Mouse (Mus musculus): ENCODE measurements around the gene Lgals2.
A peak's percentile ranks its signal among the peaks of the same experiment; 100 is the strongest.

The Lgals2 gene

DNA sequence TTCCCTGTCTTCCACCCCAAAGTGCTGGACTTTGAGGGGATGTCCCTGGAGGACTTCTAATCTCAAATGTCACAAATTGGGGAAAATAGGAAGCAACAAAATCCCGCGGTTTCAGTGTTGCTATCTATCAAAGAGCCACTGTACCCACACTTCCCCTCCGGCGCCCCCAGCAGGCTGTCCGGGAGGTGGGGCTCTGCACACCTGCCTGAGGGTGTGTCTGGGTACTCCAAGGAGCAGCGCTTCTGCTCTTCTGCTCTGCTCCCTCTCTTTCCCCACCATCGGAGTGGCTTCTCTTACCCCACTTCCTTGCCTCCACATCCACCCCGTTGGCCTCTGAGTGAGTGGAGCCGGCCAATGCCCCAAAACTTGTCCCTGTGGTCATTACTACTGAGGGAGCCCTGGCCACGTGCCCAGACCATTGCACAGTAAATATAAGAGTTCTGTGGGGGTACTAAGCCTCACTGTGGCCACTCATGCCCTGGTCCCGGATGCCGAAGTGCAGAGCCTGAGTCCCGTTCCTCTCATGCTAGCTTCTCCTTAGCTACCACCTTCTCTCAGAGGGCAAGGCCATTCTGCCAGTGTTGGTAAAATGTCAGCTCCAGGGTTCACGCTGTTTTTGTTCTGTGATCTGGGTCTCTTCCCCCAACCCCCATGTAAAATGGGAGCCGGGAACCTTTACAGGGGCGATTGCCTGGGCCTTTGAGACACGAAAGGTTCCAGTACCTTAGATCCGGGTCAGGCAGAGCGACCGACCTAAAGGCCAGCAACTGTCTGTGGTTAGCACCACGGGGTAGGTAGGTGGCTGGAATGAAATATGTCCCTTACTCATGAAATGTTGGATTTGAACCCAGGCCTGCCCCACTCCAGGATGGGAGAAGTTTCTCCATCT, 11.5 kb downstream of the Lgals2 start:
- peak; percentile 48 for DNase-seq (ENCODE audit: low read depth)

DNA sequence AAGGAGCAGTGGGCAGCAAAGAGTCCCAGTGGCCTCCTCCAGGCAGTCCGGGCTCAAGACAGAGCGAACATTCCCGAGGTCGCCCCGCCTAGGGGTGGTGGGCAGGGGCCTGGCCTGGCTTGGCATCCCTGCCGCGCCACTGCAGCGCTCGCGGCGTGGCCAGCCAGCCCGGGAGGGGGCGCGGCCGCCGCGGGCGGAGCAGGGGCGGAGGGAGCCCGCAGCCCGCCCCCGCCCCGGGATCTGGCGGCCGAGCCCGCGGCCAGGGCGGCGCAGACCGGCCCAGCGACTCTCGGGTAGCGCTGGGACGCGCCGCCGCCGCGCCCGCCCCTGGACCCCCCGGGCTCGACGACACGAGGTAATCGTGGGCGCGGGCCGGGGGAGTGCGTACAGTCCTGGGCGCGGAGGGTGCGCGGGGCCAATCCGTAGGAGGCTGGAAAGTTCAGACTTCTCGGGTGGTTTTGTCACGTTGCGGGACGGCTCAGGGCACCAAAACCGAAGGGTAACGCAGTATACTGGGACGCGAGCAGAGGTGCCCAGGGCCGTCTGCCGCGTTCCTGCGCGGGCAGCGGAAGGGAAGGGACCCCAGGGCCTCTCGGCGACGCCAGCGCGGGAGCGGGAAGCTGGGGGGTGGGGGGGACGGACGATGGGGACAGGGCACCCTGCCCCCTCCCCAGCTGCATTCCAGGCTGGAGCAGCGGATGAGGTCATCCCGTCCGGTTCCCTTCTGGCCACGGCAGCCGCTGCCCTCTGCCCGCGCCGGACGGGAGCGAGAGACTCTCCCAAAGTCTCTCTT, 12.8 kb downstream of the Lgals2 start, which contains the start of gene Cdc42ep1:
Gene Cdc42ep1 (plus strand): TSS at position 254 of the 793 bp plus-strand sequence.
- peak; percentile 86 for DNase-seq (ENCODE audit: low read depth)

DNA sequence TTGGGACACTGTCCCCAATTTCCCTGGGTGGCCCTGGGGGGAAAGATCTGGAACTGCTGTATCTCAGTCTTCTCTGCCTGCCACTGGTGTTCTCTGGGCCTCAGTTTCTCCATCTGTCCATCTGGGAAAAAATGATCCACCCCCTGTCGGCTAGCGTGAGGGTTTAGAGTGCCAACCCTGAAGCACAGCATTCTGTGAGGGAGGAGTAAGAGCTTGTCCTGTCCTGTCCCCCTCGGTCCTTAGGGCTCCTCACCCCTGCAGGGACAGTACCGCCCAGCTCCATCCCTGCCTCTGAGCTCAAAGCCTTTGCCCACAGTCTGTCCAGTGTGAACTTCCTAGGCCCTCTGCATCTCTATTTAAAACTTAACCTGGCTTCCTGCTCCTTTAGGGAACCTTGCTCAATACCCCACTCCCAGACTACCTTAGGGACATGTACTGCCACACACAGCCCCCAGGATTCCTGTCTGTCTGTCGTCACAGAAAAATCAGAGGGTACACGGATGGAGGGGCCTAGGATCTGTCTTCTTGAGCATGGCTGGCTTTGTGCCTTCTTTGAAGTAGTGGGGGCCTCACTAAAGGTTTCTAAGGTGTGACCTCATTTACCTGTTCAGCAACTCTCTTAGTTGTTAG, 14.1 kb downstream of the Lgals2 start:
- DNase-seq (ENCODE audit: low read depth): no peak

DNA sequence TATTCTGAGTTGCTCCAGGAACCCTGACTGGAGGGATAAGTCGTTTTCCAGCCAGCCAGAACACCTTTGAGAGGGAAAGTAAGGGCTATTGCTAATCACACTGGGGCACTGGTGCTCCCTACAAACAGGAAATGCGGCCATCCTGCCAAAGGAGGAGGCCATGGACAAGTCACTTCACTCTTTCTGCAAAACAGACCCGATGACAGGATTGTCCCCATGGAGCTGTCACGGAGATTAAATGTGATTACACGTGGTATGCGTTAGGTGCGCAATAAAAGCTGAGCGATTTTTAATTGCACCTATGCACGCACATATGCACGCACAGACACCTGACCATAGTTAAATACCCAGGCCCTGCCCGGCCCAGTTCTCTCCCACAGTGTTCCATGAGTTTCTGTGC, 14.6 kb downstream of the Lgals2 start:
- DNase-seq (ENCODE audit: low read depth): no peak

DNA sequence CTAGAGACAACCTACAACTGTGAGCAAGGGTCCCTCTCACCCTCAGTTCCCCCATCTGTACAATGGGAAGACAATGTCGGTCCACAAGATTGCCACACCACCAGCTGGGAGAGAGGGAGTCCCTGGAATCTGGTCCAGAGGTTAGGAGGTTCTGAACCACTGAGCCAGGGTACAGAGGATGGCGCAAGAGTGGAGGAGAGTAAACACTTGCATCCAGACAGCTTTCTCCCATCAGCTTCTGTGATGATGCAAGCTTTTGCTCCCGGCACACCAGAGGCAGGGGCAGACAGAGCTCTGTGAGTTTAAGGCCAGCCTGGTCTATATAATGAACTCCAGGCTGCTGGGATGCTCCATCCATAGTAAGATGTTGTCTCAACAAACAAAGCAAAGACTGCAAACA, 15.1 kb downstream of the Lgals2 start:
- peak; percentile 74 for DNase-seq (ENCODE audit: low read depth)

DNA sequence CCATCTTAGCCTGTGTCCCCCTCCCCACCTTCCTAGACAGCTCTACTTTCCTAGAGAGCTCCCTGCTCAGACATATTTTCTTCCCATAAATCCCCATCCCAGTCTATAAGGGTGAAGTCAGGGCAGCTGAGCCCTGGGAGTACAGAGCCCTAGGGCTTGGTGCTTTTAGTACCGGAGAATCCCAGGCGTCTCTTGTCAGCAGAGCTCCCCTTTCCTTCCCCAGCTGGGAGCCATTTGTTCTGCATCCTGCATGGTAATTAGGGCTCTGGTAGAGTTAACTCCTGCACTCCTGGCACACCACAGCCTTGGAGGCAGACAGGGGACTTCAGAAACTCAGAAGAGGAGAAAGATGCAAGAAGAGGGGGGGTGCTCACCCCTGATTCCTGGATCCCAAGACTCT, 15.6 kb downstream of the Lgals2 start:
- peak; percentile 47 for DNase-seq (ENCODE audit: low read depth)

DNA sequence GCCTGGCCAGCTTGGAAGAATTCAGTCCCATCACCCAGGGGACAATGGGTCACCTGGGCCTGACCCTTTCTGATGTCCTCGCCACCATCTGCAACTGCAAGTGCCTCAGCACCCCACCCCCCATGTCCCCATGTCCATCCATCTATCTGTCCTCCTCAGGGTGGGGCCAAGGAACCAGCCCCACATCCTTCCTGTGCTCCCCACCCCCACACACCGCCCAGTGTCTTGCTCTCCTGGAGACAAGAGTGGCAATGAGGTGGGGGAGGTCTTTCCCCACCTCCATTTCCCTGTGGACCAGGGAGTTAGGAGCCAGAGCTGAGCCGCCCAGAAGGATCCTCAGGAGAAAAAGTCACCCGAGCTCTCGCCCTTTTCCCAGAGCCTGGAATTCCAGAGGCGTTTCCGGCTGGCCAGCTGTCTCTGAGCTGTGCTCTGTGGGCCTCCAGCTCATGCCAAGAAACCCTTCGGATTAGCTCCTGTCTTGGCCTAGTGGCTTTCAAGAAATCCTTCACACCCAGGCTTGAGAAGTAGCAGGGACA, 19.2 kb downstream of the Lgals2 start:
- DNase-seq (ENCODE audit: low read depth): peak; percentile 66

DNA sequence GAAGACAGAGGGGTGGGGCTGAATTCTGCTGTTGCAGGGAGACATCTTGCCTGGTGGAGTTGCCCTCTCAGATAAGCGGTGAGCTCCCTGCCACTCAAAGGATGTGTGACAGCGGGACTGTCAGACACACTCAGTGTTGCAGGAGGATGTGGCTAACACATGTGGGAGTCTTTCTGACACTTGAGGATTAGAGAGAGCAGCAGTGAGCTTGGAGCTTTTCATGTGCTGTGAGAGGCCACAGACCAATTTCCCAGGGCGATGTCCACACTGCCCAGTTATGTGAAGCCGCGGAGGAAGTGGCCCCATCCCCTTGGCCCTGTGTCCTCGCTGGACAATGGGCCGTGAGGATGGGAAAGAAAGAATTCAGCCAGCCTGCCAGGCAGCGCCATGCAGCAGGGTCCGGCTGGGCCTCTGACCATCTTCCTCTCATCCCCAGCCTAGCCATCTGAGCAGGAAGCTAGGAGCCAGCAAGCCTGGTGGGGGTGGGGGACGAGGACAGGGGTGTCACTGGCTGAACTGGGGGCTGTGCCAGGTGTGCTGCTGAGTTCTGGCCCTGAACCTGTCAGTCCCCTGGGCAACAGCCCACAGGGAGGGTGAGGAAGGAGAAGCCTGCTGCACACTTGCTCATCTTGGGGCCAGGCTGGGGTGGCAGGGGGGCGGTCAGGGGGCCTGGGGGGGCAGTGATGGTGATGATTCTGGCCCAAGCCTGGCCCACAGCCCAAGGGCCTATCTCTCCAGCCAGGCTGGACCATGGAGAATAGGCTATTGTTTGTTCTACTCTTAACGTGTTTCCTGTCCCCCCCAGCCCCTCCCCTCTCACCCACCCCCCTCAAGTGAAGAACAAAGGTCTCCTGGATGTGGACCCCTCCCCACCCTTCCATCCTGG, 19.9 kb downstream of the Lgals2 start:
- peak; percentile 42 for DNase-seq (ENCODE audit: low read depth)

DNA sequence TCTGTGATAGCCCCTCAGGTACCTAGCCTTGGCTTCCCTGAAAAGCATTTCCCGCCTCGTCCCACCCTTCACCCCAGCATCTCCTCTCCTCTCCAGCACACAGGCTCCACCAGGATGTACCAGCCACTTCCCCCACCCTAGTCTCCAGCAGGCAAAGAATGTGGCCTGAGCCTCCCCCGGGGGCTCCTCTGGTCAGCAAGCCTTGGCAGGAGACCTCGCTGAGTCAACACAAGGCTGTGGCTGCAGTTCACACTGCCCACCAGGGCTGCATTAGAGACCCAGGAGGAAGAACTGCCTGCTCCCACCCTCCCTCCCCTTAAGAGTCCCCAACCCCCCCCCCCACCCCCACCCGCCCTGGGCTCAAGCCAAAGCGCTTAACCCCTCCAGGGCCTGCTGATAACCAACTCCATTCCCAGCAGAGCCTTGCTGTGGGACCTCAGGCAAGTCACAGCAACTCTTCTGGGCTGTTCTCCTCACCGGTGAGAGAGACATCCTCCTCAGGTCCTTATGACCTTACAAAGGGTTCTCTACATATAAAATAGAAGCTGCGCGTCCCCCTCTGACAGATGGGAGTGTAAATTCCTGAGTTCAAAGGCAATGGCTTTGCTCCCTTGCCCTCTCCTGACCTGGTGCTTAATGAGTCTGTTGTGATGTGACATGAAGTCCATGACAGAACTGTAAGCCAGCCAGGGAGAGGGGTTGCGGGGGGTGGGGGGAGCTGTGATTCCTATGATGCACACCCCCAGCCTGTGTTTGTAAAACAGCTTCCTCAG, 20.9 kb downstream of the Lgals2 start:
- peak; percentile 93 for DNase-seq (ENCODE audit: low read depth)

DNA sequence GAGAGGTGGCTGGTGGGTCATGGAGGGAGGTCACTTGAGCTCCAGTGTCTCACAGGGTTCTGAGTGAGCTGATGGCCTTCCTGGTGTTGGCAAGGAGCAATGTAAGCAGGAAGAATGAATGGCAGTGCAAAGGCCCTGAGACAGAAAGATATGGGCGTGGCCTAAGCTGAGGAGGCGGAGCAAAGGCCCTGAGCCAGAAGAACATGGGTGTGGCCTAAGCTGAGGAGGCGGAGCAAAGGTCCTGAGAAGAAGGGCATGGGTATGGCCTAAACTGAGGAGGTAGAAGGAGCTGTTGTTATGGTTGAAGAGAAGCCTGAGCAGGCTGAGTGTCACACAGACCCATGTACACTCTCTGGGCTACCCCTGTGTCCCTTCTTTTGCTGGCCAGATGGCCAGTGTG, 21.7 kb downstream of the Lgals2 start:
- DNase-seq (ENCODE audit: low read depth): peak; percentile 72

DNA sequence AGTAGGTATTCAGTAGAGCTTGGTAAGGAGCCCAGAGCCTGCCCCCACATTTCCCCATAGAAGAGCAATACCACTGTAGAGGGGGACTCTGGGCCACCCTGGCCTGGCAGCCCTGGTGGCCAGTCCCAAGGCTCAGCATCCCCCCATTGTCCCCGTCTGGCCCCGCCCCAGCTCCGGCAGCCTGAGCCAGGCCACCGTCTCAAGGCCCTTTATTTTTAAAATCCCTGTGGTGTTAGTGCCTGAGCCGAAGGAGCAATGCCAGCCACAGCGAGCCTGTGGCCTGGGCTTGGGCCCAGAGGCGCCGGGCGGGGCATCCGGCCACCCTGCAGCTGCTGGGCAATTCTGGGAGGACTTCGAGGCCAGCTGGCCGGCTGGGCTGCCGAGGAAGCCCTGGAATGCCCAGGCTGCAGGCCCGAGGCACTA, 22.6 kb downstream of the Lgals2 start:
- peak; percentile 87 for DNase-seq (ENCODE audit: low read depth)

DNA sequence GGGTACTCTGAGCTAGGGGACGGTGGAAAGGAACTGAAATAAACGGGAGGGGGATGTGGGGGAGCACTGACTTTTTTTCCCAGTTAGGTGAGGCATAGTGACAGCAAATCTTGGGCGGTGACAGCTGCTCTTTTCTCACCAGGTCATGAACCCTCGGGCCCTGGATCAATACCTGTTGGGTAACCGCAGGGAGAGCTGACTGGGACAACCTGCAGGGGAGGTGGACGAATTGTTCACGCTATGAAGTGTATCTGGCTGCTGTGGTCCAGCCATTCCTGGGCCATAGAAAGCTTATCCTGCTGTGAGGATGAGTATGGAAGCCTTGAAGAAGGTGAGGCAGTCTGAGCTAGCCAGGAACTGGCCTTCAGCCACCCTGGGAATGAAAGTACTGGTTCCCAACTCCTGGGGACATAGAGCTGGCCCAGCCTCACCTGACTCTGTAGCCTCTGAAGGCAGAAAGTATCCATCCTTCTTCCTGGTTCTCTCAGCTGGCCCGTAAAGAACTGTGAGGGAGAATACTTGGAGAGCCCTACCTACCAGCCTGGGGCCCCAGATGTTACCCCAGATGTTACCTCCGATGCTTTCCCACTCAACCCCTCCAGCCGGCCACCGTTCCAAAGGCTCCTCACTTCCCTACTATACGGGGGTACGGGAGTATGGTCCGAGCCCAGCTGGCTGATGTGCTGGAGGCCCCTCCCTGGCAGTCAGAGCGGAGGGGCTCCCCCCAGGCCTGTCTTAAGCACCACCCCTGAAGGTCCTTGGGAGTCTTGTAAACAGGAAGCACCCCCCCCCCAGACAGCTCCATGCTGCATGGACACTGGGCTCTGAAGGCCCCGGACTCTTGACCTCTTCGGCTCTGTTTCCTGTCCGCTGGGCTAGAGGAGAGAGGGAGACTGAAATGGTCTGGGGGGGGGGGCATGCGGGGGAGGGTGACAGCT, 23.3 kb downstream of the Lgals2 start:
- DNase-seq (ENCODE audit: low read depth): no peak

DNA sequence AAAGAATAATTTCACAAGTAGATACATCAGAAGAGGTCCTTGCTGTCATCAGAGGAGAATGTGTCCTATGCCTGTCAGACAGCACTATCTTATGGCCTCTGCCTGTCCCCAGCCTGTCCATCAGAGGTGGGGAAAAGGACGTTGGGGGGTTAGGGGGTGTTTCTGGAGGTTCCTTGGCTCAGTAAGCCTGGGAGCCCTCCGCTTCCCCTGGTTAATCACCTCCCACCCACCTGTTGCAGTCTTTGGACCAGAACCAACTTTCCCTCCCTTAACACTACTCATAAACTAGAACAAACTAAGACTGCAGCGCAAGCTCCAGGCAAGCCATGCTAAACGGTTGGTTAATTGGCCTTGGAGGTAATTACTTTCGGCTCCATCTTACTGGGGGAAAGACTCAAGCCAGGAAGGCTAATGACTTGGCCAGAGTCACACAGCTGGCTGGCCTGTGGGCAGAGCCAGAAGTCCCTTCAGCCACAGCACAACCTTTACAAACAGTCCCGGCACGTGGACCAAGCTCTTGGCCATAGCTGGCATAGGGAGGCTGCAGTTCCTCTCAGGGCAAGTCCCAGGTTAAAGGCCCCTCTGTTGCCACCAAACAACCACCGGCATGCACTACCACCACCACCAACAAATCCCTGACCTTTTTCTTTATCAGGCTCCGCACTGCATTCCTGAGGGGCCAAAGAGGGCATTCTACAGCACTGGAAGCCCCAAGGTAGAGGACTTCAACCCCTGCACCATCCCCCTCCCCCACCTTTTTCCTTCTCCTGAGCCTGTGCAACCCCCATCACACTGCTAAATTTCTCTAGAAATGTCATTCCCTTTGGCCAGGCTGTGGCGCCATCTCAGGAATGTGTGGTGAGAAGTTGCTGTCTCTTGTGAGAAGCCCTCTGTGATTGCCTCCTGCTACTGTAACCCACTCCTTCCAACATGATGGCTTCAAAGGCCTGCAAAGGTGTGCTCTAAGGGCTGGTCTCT, 24.3 kb downstream of the Lgals2 start:
- no peak for DNase-seq (ENCODE audit: low read depth)

DNA sequence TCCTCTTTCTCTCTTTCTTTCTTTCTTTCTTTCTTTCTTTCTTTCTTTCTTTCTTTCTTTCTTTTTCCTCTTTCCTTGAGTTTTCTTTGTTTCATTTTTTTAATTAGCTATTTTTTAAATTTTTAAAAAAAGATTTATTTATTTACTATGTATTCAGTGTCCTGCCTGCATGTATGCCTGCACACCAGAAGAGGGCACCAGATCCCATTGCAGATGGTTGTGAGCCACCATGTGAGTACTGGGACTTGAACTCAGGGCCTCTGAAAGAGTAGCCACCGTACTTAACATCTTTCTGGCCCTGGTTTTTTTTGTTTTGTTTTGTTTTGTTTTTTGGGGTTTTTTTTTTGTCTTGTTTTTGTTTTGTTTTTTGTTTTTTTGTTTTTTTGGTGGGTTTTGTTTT, 25.7 kb downstream of the Lgals2 start:
- DNase-seq (ENCODE audit: low read depth): no peak

DNA sequence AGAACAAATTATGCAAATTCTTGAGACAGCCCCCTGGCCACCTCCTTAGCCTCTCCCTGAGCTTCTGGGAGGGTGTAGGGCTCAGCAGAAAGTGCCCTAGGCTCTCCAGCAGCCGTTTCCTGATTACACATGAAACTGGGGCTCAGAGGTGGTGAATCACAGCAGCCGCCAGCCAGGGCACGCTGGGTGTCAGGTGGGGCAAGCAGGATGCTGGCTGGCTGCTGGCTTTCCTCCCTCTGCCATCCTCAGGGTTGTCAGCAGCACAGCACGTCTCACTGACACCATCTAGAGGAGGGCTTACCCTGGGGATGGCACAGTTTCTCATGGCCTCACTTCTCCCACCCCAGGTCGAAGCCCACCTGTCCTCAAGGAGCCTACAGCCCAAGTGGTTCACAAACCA, 27.0 kb downstream of the Lgals2 start:
- peak; percentile 66 for DNase-seq (ENCODE audit: low read depth)

DNA sequence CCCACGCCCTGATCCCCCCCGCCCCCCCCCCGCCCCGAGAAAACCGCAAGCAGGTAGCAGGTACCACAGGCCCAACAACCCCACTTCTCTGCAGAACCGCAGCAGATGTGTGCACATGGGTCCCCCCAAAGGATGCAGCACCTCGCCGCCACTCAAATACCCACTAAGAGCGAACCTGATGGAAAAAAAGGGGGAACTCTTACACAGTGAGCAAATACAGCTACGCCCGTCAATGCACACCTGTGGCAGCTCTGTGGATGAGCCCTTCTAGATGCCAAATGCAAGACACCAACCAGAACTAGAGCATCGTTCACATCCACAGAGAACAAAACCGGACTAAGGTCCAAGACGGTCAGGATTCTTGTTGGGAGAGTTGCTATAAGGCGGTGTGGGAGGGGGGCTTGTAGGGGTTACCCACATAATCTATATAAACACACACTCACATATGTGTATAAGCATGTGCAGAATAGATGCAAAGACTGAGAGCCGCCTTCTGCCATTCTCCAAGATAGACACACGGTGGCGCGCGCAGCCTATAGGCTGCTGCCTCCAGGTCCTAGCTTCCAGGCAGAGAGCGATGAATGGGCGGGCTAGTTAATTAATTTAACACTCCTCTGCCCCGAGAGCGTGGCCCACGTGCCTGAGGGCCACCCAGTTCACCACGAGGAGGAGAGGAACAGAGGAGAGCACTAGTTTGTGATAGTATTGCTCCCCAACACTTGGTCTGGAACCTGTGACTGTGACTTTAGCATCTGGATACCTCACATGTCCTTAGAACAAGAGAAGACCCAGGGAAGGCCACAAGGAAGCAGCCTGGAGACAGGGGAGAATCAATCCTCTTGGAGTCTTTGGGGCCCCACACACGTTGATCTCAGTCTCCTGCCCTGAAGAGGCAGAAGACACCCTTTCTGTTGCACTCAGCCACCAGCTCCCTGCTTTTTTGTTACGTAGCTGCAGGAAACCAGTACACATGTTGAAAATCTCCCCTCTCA, 28.8 kb downstream of the Lgals2 start:
- peak; percentile 93 for DNase-seq (ENCODE audit: low read depth)

DNA sequence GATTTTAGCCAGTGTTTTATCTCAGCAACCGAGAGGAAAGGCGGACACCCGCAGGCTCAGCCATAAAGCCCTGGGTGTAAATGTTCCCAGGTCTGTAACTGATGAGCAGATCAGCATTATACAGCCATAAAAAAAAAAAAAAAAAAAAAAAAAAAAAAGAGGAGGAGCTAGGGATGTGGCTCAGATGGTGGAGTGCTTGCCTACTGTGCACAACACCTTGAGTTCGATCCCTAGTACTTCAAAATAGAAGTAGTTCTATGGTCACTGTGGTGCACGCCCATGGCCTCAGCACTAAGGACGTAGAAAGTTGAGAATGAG, 39.3 kb downstream of the Lgals2 start:
- no peak for DNase-seq (ENCODE audit: low read depth)

Data from NIH3T3 (cell line).